Comparison of ENCODE assay signal across 33 mouse cellular contexts in genomic region chr19:21409178-21409577, GRCm38 (mm10).
A peak's percentile ranks its signal among the peaks of the same experiment; 100 is the strongest.
DNase-seq lines count a peak whose midpoint lies in the region; ATAC-seq and TF ChIP-seq lines count a peak whose summit lies in the region.
"Had no signal": no experiment of that assay in that cellular context is flagged by ENCODE, and none has a peak within 500 bp of the region (broad histone marks: within the 10 kb centered on the region; RNA-seq: fewer than 3 reads in every experiment).

No protein-coding gene starts in this region.

- H3K4me1 ChIP-seq in liver, embryonic 14.5 days (replicated peaks; ENCODE audit: control insufficient read depth in 2 of 2, insufficient read depth in 2 of 2, low read length in 1 of 2), result 0 out of 4 replicates have a peak, but pooled peaks cover 0 to 2% of the 10 kb centered on the region in 2 experiments
- no peaks in the 10 kb centered on the region for H3K4me1 ChIP-seq in forebrain, embryonic 10.5 days
- H3K4me1 ChIP-seq: heart, embryonic 10.5 days; heart, embryonic 15.5 days; hindbrain, embryonic 13.5 days; kidney, embryonic 15.5 days; limb, embryonic 13.5 days; midbrain, embryonic 10.5 days; midbrain, embryonic 15.5 days; neural tube, embryonic 15.5 days had no signal

- no peaks in the 10 kb centered on the region for H3K9me3 ChIP-seq in liver, embryonic 14.5 days (ENCODE audit: control insufficient read depth, low read length)
- no peaks in the 10 kb centered on the region for H3K9me3 ChIP-seq in forebrain, embryonic 10.5 days
- H3K9me3 ChIP-seq: heart, embryonic 10.5 days; heart, embryonic 15.5 days; hindbrain, embryonic 13.5 days; kidney, embryonic 15.5 days; limb, embryonic 13.5 days; midbrain, embryonic 10.5 days; midbrain, embryonic 15.5 days; neural tube, embryonic 15.5 days had no signal

- no peak overlapping the region for H3K4me3 ChIP-seq in liver, embryonic 14.5 days (ENCODE audit: insufficient read depth in 1 of 2, low read depth in 2 of 2, low read length in 2 of 2)
- H3K4me3 ChIP-seq in forebrain, embryonic 10.5 days, result no peak overlapping the region
- H3K4me3 ChIP-seq: heart, embryonic 10.5 days; heart, embryonic 15.5 days; hindbrain, embryonic 13.5 days; kidney, embryonic 15.5 days; layer of hippocampus, adult 2 months; limb, embryonic 13.5 days; midbrain, embryonic 10.5 days; midbrain, embryonic 15.5 days; neural tube, embryonic 15.5 days had no signal

- H3K9ac ChIP-seq in liver, embryonic 14.5 days (replicated peaks), result no peak overlapping the region
- H3K9ac ChIP-seq: heart, embryonic 15.5 days; hindbrain, embryonic 13.5 days; kidney, embryonic 15.5 days; limb, embryonic 13.5 days; midbrain, embryonic 15.5 days; neural tube, embryonic 15.5 days had no signal

- peak; percentile 46; the same call in 1 of the 2 replicates for TF ChIP-seq EP300 in liver, embryonic 14.5 days (IDR thresholded peaks at IDR 0.05; ENCODE audit: low read depth)

- H3K27me3 ChIP-seq in liver, embryonic 14.5 days (ENCODE audit: control insufficient read depth, insufficient read depth, low read length), result no peaks in the 10 kb centered on the region
- H3K27me3 ChIP-seq in forebrain, embryonic 10.5 days (ENCODE audit: poor library complexity, severe bottlenecking), result no peaks in the 10 kb centered on the region
- H3K27me3 ChIP-seq: heart, embryonic 15.5 days; hindbrain, embryonic 13.5 days; kidney, embryonic 15.5 days; limb, embryonic 13.5 days; midbrain, embryonic 15.5 days; neural tube, embryonic 15.5 days had no signal

- ATAC-seq in erythroid progenitor cell, adult 5-6 weeks (replicated peaks; ENCODE audit: low FRiP score, poor library complexity, severe bottlenecking), result peak; percentile 83
- ATAC-seq in liver, embryonic 14.5 days (ENCODE audit: insufficient read depth), result peak; percentile 75
- peak; percentile 88 for ATAC-seq in megakaryocyte-erythroid progenitor cell, adult 5-6 weeks (replicated peaks; ENCODE audit: low FRiP score, low TSS enrichment, poor library complexity, severe bottlenecking)
- ATAC-seq: midbrain, embryonic 15.5 days had no signal

- TF ChIP-seq CTCF in liver, embryonic 14.5 days (IDR thresholded peaks at IDR 0.05; ENCODE audit: low read depth), result no peak

- DNase-seq in c-Kit-negative CD71-positive TER-119-positive erythroid progenitor cells, embryonic 14.5 days (ENCODE audit: low read depth, low spot score), result peak; percentile 12
- DNase-seq in liver, embryonic 14.5 days (ENCODE audit: low read depth in 3 of 3, low spot score in 3 of 3), result peak; percentile 2 to 20 (median 15)
- DNase-seq in layer of hippocampus, postnatal 10 days (ENCODE audit: low spot score in 2 of 2), result no peak
- DNase-seq in frontal cortex, postnatal 25 days (ENCODE audit: low spot score in 2 of 2), result no peak
- DNase-seq in forebrain, embryonic 10.5 days (ENCODE audit: extremely low spot score, low spot score), result no peak
- DNase-seq: adrenal gland, adult 8-10 months; B cell, adult 2 months; cerebellum, adult 2 months; cerebellum, postnatal 25 days; gastrocnemius, postnatal 25 days; heart, adult 11 months; heart, postnatal 4 days; kidney, adult 11 months; kidney, postnatal 25 days; lung, adult 2 months; lung, postnatal 10 days; retina, postnatal 1 day; right cerebral cortex, postnatal 25 days; thymus, adult 2 months; thymus, postnatal 36 days had no signal

- 38% methylated on average over 4 of the region's 4 CpGs for WGBS in liver, embryonic 14.5 days (ENCODE audit: insufficient replicate concordance)
- 93% methylated on average over 4 of the region's 4 CpGs for WGBS in forebrain, embryonic 10.5 days

- H3K27ac ChIP-seq in liver, embryonic 14.5 days, result no peak overlapping the region
- H3K27ac ChIP-seq in forebrain, embryonic 10.5 days, result no peak overlapping the region
- H3K27ac ChIP-seq: heart, embryonic 10.5 days; heart, embryonic 15.5 days; hindbrain, embryonic 13.5 days; kidney, embryonic 15.5 days; layer of hippocampus, adult 2 months; limb, embryonic 13.5 days; macrophage; midbrain, embryonic 10.5 days; midbrain, embryonic 15.5 days; neural tube, embryonic 15.5 days; stomach, postnatal 0 days had no signal

- no peaks in the 10 kb centered on the region for H3K36me3 ChIP-seq in liver, embryonic 14.5 days (replicated peaks; ENCODE audit: control insufficient read depth, insufficient read depth, low read depth)
- H3K36me3 ChIP-seq in forebrain, embryonic 10.5 days (replicated peaks), result no peaks in the 10 kb centered on the region
- H3K36me3 ChIP-seq: heart, embryonic 10.5 days; heart, embryonic 15.5 days; hindbrain, embryonic 13.5 days; kidney, embryonic 15.5 days; limb, embryonic 13.5 days; midbrain, embryonic 10.5 days; midbrain, embryonic 15.5 days; neural tube, embryonic 15.5 days had no signal

- H3K4me2 ChIP-seq in liver, embryonic 14.5 days (ENCODE audit: low read depth), result no peak overlapping the region
- H3K4me2 ChIP-seq: heart, embryonic 15.5 days; hindbrain, embryonic 13.5 days; kidney, embryonic 15.5 days; limb, embryonic 13.5 days; midbrain, embryonic 15.5 days; neural tube, embryonic 15.5 days had no signal

Comparison
In these comparisons a context has a peak if more than half of its experiments do, and no peak if none do; other contexts are left out.
1. DNase-seq: peak in c-Kit-negative CD71-positive TER-119-positive erythroid progenitor cells, embryonic 14.5 days (single experiment) and liver, embryonic 14.5 days (3 of 3); none in layer of hippocampus, postnatal 10 days (0 of 2), frontal cortex, postnatal 25 days (0 of 2) and forebrain, embryonic 10.5 days (single experiment).
2. Peak in every context shown above with its lines, with median percentiles within 50 percentile points of each other: ATAC-seq.